Mouse (Mus musculus) layer of hippocampus, adult 8-10 months (tissue): ENCODE data around the gene C7. TPM values are rescaled to one million over a fixed set of nuclear protein-coding genes. Genes with fewer than 3 reads are reported as not detected.
"Not testable (repeated sequence)": the region's sequence is repeated elsewhere in the genome, so short reads cannot be mapped to it uniquely, and the experiment has no call there.

Experiments
- DNase-seq, 2 experiments: peaks; one replicate each; pipeline ENCODE4 v3.0.0; 2022; ENCODE audit warnings: low spot score in 2 of 2
- total RNA-seq, 4 experiments: library from RNA; stranded (reverse); gene quantifications; 2 replicates each; pipeline ENCODE4 v1.2.4; 2022

The C7 gene
- total RNA-seq = under 1 TPM; 0.14 to 0.39 (median 0.36) TPM

DNA sequence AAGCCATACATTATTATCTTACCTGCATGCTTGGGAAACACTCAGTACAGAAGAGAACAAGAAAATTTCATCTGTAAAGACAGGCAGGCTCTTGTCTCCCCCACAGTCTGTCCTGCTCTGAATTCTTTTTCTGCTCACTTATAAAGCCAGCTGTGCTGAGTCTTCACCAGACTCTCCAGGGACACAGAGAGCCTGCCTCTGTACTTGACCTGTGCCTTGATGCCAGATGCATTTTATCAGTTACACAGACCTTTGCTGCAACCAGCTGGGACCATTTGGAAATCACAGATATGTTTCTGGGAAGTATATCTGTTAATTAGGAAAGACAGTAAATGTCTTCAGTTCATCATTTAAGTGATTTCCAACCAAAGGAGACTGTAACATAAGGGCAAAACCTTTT is at the start of gene C7:
Gene C7 (minus strand): TSS at position 106 of the 400 bp plus-strand sequence.
- DNase-seq = no peak

- DNase-seq = no peak
These were observed 49.1 kb upstream of the C7 start for GRCm38 (mm10) chr15:5112651-5113050.

GRCm38 (mm10) chr15:5108655-5109040 is 45.1 kb upstream of the C7 start:
- no peak for DNase-seq

GRCm38 (mm10) chr15:5107686-5108654 is 44.4 kb upstream of the C7 start, which contains the start of gene Card6:
Card6 (minus strand) TSS chr15:5108539.
- DNase-seq = peak in 1 of 2 experiments; percentile 32

DNA sequence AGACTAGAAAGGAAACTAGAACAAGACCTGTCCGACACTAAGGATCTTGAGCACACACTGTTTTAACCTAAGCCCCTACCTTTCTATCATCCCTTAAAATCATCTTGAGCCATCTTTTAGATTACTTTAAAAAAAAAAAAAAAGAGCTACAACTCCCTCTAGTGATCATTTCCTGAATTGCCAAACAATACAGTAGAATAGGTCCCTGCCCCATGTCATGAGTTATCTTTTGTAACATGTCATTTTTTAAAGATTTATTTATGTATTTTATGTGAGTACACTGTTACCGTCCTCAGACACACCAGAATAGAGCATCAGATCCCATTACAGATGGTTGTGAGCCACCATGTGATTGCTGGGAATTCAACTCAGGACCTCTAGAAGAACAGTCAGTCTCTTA is 42.8 kb upstream of the C7 start:
- no peak for DNase-seq

GRCm38 (mm10) chr15:5105891-5106290 is 42.4 kb upstream of the C7 start:
- DNase-seq = no peak

DNA sequence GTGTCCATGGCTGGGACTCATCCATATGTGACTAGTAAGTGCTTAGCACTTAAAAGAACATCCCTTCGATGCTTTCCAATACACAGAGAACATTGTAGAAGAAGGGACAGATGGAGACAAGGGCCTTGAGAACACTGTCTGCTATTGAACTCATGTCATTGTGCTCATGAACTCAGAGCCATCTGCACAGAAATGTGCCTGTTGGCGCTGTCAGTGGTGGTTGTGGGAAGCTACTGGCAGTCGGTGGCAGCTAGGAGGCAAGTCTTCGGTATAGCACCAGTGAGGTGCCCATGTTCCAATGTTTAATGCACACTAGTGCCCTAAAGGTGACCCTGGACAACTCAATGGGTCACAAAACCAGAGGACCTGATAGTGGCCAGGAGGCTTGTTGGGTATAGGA is 38.8 kb upstream of the C7 start:
- DNase-seq = peak in 1 of 2 experiments; percentile 44

DNA sequence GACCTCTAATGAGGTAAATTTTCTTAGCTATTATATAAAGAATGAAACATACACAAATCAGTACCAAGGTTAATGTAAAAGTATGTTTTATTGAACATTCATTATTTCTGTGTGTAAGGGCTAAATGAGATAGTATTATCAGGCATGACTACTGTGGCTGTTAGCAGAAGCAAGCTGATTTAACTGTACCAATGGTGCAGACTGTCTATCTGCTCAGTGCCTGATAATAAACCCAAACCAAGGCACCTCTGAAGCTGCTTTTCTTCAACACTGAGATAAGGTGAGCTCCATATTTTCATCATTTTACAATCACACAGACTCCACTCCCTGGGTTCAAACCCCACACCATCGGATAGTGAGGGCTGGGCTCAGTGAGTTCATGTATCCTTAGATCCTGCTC is 33.8 kb upstream of the C7 start:
- DNase-seq = no peak

DNA sequence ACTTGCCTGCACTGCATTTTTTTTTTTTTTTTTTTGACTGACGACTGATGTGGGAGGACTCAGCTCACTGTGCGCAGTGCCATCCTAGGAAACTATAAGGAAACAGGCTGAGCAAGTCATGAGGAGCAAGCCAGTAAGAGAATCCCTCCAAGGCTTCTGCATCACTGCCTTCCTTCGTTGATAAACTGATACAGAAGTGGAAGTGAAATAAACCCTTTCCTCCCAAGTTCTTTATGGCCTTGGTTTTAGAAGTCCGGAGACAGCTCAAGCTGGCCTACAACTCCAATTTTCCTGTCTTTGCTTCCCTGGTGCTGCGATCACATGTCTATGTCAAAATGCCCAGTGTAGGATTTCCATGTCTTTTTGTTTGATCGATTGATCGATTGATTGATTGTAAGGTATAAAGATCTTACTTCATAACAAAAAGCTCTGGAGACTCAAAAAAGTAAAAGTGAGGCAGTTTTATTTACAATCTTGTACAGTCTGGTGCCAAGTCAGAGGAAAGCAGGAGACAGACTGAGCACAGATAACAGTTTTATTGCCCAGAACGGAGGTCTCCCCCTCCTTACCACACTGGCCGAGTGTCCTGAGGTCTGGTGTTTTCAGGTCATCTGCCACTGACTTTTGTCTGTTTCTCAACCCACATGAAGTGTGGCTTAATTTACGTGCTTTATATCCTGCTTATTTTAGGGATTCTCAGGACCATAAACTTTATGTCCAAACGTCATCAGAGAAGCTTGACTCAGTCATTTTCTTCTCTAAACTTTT is 32.2 kb upstream of the C7 start:
- no peak for DNase-seq

GRCm38 (mm10) chr15:5090131-5090530 is 26.6 kb upstream of the C7 start:
- no peak for DNase-seq

- DNase-seq = no peak
These were observed 25.5 kb upstream of the C7 start for GRCm38 (mm10) chr15:5088850-5089608.

GRCm38 (mm10) chr15:5086162-5086561 is 22.6 kb upstream of the C7 start:
- no peak for DNase-seq

DNA sequence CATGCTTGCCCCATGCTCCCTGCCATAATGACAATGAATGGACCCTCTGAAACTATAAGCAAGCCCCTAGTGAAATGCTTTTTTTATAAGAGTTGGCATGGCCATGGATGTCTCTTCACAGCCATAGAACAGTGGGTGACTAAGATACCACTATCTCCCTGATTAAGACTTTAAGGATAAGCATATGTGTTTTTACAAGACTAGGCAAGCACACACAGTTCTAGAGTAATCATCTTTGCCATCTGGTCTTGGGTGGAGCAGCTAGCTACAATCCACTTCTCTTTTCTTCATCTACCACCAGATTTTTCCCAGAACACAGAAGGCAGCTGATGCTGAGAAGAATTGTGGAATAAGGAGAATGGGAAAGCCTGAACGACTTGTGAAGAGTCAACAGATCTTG is 17.7 kb upstream of the C7 start:
- DNase-seq = peak in 1 of 2 experiments; percentile 12

GRCm38 (mm10) chr15:5068801-5069518 is 5.4 kb upstream of the C7 start:
- DNase-seq = peak; percentile 39 to 65

- peak; percentile 13 to 29 for DNase-seq
These were observed 17.8 kb downstream of the C7 start for GRCm38 (mm10) chr15:5045560-5046284.

GRCm38 (mm10) chr15:5029256-5029655 is 34.3 kb downstream of the C7 start:
- no peak for DNase-seq

- DNase-seq = not testable (repeated sequence)
These were observed 39.9 kb downstream of the C7 start for GRCm38 (mm10) chr15:5023479-5024265.

- DNase-seq = no peak
These were observed 53.9 kb downstream of the C7 start for GRCm38 (mm10) chr15:5009644-5010107.
